Mouse (Mus musculus): ENCODE data around the gene Clec12a. TPM values are rescaled to one million over a fixed set of nuclear protein-coding genes. Genes with fewer than 3 reads are reported as not detected.
"Not testable (repeated sequence)": the region's sequence is repeated elsewhere in the genome, so short reads cannot be mapped to it uniquely, and the experiment has no call there.

Gene Clec12a
- 0.19 and 0.39 TPM in 2 replicates for polyA plus RNA-seq (2014; fragmentation: Nextera tagmentation; extraction: Ambion mirVana)

DNA sequence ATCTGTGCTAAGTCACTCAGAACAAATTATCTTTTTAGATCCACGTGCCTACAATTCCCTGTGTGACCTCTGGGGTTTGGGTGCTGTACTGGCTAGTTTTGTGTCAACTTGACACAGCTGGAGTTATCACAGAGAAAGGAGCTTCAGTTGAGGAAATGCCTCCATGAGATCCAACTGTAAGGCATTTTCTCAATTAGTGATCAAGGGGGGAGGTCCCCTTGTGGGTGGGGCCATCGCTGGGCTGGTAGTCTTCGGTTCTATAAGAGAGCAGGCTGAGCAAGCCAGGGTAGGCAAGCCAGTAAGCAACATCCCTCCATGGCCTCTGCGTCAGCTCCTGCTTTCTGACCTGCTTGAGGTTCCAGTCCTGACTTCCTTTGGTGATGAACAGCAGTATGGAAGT, at the start of gene Clec12a:
Gene Clec12a, plus strand, starts transcription at position 301 of the 400 bp plus-strand sequence.
- DNase-seq (ENCODE audit: low spot score); H3K4me3 ChIP-seq (ENCODE audit: low read depth, low read length); H3K9ac ChIP-seq (ENCODE audit: low read length); H3K36me3 ChIP-seq (ENCODE audit: control insufficient read depth, insufficient read depth, low read length); ATAC-seq (replicated peaks; ENCODE audit: low FRiP score); H3K4me1 ChIP-seq (replicated peaks; ENCODE audit: control insufficient read depth, insufficient read depth, low read length); H3K4me2 ChIP-seq (ENCODE audit: low read depth, low read length, severe bottlenecking); H3K27me3 ChIP-seq (ENCODE audit: control insufficient read depth, insufficient read depth, low read length); H3K9me3 ChIP-seq (ENCODE audit: control insufficient read depth, low read length); H3K27ac ChIP-seq (ENCODE audit: low read depth, low read length): not testable (repeated sequence)
- 83% methylated on average over 4 of the region's 4 CpGs for WGBS

DNA sequence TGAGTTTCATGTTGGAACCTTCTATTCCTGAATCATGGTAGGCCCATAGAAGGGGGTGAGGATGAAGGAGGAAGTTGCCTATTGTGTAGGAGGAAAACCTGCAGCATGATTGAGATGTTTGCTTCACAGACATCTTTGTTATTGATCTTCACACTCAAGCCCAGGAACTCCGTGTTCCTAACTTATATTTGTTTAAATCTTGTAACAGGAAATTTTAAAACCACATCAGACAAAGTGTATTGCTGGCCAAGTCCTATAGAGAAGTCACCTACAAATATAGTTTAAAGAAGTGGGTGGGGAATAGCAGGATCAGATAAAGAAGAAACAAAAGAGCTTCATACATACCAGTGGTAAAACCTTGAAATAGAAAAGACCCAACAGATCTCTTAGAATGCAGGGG, 38.3 kb upstream of the Clec12a start:
- Histone ChIP-seq H3K4me3 (ENCODE audit: low read depth, low read length) (no peak overlapping the region), H3K4me2 (ENCODE audit: low read depth, low read length, severe bottlenecking) (no peak overlapping the region), H3K4me1 (replicated peaks; ENCODE audit: control insufficient read depth, insufficient read depth, low read length) (no peaks in the 10 kb centered on the region), H3K9ac (ENCODE audit: low read length) (no peak overlapping the region), H3K27ac (ENCODE audit: low read depth, low read length) (no peak overlapping the region), H3K27me3 (ENCODE audit: control insufficient read depth, insufficient read depth, low read length) (no peaks in the 10 kb centered on the region), H3K9me3 (ENCODE audit: control insufficient read depth, low read length) (no peaks in the 10 kb centered on the region), H3K36me3 (ENCODE audit: control insufficient read depth, insufficient read depth, low read length) (no peaks in the 10 kb centered on the region)
- ATAC-seq (replicated peaks; ENCODE audit: low FRiP score) = no peak
- WGBS = 79% methylated on average over 1 of the region's 1 CpGs
- no peak for DNase-seq (ENCODE audit: low spot score)

DNA sequence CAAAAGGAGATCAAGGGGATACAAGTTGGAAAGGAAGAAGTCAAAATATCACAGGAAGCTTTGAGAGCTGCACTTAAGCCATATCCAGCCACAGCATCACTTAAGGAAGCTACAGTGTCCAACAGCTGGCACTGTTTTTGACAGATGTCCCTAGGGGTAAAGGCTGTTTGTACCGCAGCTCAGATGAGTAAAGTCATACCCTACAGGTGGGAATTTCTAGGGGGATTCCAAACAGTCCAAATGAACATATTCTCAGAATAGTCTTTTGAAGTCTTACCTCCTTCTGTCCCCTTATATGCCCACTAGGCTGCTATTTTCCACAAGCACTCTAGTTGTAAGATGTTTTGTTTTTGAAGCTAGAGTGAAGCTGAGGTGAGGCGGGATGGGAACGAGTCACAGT, 30.0 kb upstream of the Clec12a start:
- H3K36me3 ChIP-seq (ENCODE audit: control insufficient read depth, insufficient read depth, low read length) = no peaks in the 10 kb centered on the region
- 80% methylated on average over 3 of the region's 3 CpGs for WGBS
- ATAC-seq (replicated peaks; ENCODE audit: low FRiP score) (no peak), DNase-seq (ENCODE audit: low spot score) (no peak)
- H3K4me2 ChIP-seq (ENCODE audit: low read depth, low read length, severe bottlenecking) = no peak overlapping the region
- no peaks in the 10 kb centered on the region for H3K9me3 ChIP-seq (ENCODE audit: control insufficient read depth, low read length)
- H3K27me3 ChIP-seq (ENCODE audit: control insufficient read depth, insufficient read depth, low read length) = no peaks in the 10 kb centered on the region
- no peak overlapping the region for H3K27ac ChIP-seq (ENCODE audit: low read depth, low read length)
- H3K4me3 ChIP-seq (ENCODE audit: low read depth, low read length) = no peak overlapping the region
- H3K4me1 ChIP-seq (replicated peaks; ENCODE audit: control insufficient read depth, insufficient read depth, low read length) = no peaks in the 10 kb centered on the region
- no peak overlapping the region for H3K9ac ChIP-seq (ENCODE audit: low read length)

DNA sequence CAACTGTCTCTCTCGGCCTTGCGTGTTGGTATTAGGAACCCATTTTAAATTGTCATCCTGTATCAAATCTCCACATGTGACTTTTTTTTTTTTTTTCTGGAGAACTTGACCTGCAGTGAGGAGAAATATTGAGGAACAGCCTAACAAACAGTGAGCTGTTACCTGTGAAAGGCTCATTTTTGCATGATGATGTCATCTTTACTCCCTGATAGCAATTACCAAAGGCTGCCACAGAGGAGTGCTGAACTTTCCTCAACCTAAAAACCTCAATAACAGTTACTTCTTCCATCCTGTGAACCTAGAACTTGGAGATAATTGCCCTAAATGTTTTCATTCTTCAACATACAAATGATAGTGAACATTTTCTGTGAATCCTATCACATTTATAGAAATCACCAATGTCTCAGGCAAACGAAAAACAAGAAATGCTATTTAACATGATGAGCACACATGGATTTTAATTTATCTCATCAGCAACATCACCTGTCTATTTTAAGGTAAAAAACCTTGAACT, 27.8 kb upstream of the Clec12a start:
- ATAC-seq (replicated peaks; ENCODE audit: low FRiP score) = no peak
- WGBS = 84% methylated on average over 3 of the region's 3 CpGs

DNA sequence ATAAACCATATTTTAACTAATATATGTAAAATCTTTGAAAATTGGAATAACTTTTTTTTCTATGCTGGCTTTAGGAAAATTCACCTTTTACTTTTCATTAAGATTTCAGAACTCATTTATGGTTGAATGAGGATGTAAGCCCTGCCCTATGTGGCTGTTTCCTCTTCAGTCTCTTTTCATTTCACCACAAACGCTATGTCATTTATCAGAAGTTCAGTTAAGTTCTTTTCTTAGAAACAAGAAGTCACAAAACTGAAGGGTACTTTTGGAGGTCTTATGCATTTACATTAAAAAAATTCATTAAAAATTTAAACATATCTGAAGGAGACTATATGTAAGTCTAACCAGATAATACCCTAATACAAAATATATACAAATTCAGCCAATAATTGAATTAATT, 26.8 kb upstream of the Clec12a start:
- H3K36me3 ChIP-seq (ENCODE audit: control insufficient read depth, insufficient read depth, low read length) = no peaks in the 10 kb centered on the region
- no peak overlapping the region for H3K9ac ChIP-seq (ENCODE audit: low read length)
- H3K4me3 ChIP-seq (ENCODE audit: low read depth, low read length) = no peak overlapping the region
- no peaks in the 10 kb centered on the region for H3K4me1 ChIP-seq (replicated peaks; ENCODE audit: control insufficient read depth, insufficient read depth, low read length)
- no peak overlapping the region for H3K27ac ChIP-seq (ENCODE audit: low read depth, low read length)
- WGBS = 94% methylated on average over 1 of the region's 1 CpGs
- H3K27me3 ChIP-seq (ENCODE audit: control insufficient read depth, insufficient read depth, low read length) = no peaks in the 10 kb centered on the region
- no peak overlapping the region for H3K4me2 ChIP-seq (ENCODE audit: low read depth, low read length, severe bottlenecking)
- DNase-seq (ENCODE audit: low spot score) = no peak
- H3K9me3 ChIP-seq (ENCODE audit: control insufficient read depth, low read length) = no peaks in the 10 kb centered on the region
- no peak for ATAC-seq (replicated peaks; ENCODE audit: low FRiP score)

More for the DNA sequence above, 27.8 kb upstream of the Clec12a start:
- Histone ChIP-seq H3K9ac (ENCODE audit: low read length) (no peak overlapping the region), H3K36me3 (ENCODE audit: control insufficient read depth, insufficient read depth, low read length) (no peaks in the 10 kb centered on the region), H3K27me3 (ENCODE audit: control insufficient read depth, insufficient read depth, low read length) (no peaks in the 10 kb centered on the region), H3K9me3 (ENCODE audit: control insufficient read depth, low read length) (no peaks in the 10 kb centered on the region), H3K4me1 (replicated peaks; ENCODE audit: control insufficient read depth, insufficient read depth, low read length) (no peaks in the 10 kb centered on the region), H3K4me3 (ENCODE audit: low read depth, low read length) (no peak overlapping the region), H3K27ac (ENCODE audit: low read depth, low read length) (no peak overlapping the region), H3K4me2 (ENCODE audit: low read depth, low read length, severe bottlenecking) (no peak overlapping the region)
- DNase-seq (ENCODE audit: low spot score) = no peak

DNA sequence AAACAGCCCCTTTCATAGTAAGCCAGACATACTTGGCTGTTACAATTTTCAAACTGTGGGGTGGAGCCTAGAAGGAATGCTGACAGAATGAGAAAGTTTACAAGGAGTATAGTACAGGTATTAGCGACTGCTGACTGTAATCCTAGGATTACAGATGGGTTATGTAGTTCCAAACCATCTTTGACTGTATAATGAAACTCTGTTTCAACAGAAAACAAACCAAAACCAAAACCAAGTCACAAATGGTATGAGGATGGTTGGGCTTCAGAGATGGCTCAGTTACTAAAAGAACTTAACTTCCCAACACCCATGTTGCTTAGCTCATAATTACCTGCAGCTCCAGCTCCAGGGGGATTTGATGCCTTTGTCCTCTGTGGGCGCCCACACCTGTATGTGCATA, 26.0 kb upstream of the Clec12a start:
- DNase-seq (ENCODE audit: low spot score) = no peak
- no peak overlapping the region for H3K9ac ChIP-seq (ENCODE audit: low read length)
- H3K9me3 ChIP-seq (ENCODE audit: control insufficient read depth, low read length) = no peaks in the 10 kb centered on the region
- no peaks in the 10 kb centered on the region for H3K27me3 ChIP-seq (ENCODE audit: control insufficient read depth, insufficient read depth, low read length)
- H3K4me1 ChIP-seq (replicated peaks; ENCODE audit: control insufficient read depth, insufficient read depth, low read length) = no peaks in the 10 kb centered on the region
- H3K36me3 ChIP-seq (ENCODE audit: control insufficient read depth, insufficient read depth, low read length) = no peaks in the 10 kb centered on the region
- no peak overlapping the region for H3K4me3 ChIP-seq (ENCODE audit: low read depth, low read length)
- no peak for ATAC-seq (replicated peaks; ENCODE audit: low FRiP score)
- H3K27ac ChIP-seq (ENCODE audit: low read depth, low read length) = no peak overlapping the region
- WGBS = 84% methylated on average over 2 of the region's 2 CpGs
- no peak overlapping the region for H3K4me2 ChIP-seq (ENCODE audit: low read depth, low read length, severe bottlenecking)

DNA sequence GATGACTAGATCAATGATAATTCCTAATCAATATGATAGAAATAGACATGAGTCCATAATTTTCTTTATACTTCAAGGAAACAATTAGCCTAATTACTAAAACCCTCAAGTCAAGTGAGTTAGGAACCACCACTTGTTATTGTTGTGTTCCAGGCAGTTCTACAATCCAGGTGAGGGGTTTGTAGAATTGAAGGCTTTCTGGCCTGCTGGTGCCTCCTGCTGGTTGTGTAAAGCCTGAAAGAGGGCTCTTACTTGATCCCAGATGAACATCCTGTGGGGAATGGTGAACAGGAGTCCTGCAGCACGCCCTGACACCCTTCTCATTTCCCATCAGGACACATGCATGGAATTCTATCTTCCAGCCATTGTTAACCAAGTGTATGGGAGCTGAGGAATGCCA, 24.1 kb upstream of the Clec12a start:
- H3K4me2 ChIP-seq (ENCODE audit: low read depth, low read length, severe bottlenecking) = no peak overlapping the region
- WGBS = 54% methylated on average over 1 of the region's 1 CpGs
- DNase-seq (ENCODE audit: low spot score) (no peak), ATAC-seq (replicated peaks; ENCODE audit: low FRiP score) (no peak)
- no peaks in the 10 kb centered on the region for H3K4me1 ChIP-seq (replicated peaks; ENCODE audit: control insufficient read depth, insufficient read depth, low read length)
- no peak overlapping the region for H3K27ac ChIP-seq (ENCODE audit: low read depth, low read length)
- H3K4me3 ChIP-seq (ENCODE audit: low read depth, low read length) = no peak overlapping the region
- no peaks in the 10 kb centered on the region for H3K36me3 ChIP-seq (ENCODE audit: control insufficient read depth, insufficient read depth, low read length)
- no peaks in the 10 kb centered on the region for H3K27me3 ChIP-seq (ENCODE audit: control insufficient read depth, insufficient read depth, low read length)
- no peaks in the 10 kb centered on the region for H3K9me3 ChIP-seq (ENCODE audit: control insufficient read depth, low read length)
- no peak overlapping the region for H3K9ac ChIP-seq (ENCODE audit: low read length)

DNA sequence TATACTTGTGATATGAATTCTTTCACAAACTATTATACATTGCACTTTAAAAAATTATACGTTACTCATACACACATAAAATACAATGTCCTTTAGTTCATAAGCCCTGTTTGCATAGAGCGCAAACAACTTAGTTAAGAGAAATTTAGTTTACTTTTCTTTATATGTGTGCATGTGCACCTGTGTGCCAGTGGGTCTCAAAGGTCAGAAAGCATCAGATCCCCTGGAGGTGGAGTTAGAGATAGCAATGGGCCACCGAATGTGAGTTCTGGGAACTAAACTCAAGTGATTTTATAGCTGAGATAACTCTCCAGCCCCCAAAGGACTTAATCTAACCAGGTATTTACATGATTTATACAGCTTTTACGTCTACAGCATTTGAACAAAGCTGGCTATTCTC, 23.2 kb upstream of the Clec12a start:
- DNase-seq (ENCODE audit: low spot score) = no peak
- Histone ChIP-seq H3K4me1 (replicated peaks; ENCODE audit: control insufficient read depth, insufficient read depth, low read length) (no peaks in the 10 kb centered on the region), H3K27ac (ENCODE audit: low read depth, low read length) (no peak overlapping the region), H3K9ac (ENCODE audit: low read length) (no peak overlapping the region), H3K4me2 (ENCODE audit: low read depth, low read length, severe bottlenecking) (no peak overlapping the region), H3K27me3 (ENCODE audit: control insufficient read depth, insufficient read depth, low read length) (no peaks in the 10 kb centered on the region), H3K9me3 (ENCODE audit: control insufficient read depth, low read length) (no peaks in the 10 kb centered on the region), H3K36me3 (ENCODE audit: control insufficient read depth, insufficient read depth, low read length) (no peaks in the 10 kb centered on the region), H3K4me3 (ENCODE audit: low read depth, low read length) (no peak overlapping the region)
- WGBS = 77% methylated on average over 4 of the region's 4 CpGs
- ATAC-seq (replicated peaks; ENCODE audit: low FRiP score) = no peak

DNA sequence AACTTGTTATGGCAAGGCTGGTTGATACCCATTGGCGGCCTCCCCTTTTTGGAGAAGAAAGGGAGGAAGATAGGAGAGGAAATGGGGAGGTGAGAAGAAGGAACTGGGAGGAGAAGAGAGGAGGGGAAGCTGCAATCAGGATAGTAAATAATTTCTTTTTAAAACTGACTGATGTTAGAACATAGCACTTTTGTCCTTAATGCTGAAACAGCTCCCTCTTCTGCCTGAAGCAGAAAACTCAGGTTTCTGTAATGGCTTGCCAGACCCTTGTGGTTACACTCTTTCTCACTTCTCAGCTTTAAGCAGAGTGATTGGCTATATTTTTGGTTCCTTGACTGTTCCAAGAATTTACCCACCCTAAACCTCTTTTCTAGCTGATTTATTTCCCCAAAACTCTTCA, 16.5 kb upstream of the Clec12a start:
- Histone ChIP-seq H3K36me3 (ENCODE audit: control insufficient read depth, insufficient read depth, low read length) (no peaks in the 10 kb centered on the region), H3K9me3 (ENCODE audit: control insufficient read depth, low read length) (no peaks in the 10 kb centered on the region), H3K9ac (ENCODE audit: low read length) (no peak overlapping the region), H3K4me3 (ENCODE audit: low read depth, low read length) (no peak overlapping the region), H3K4me2 (ENCODE audit: low read depth, low read length, severe bottlenecking) (no peak overlapping the region), H3K27ac (ENCODE audit: low read depth, low read length) (no peak overlapping the region), H3K27me3 (ENCODE audit: control insufficient read depth, insufficient read depth, low read length) (no peaks in the 10 kb centered on the region), H3K4me1 (replicated peaks; ENCODE audit: control insufficient read depth, insufficient read depth, low read length) (no peaks in the 10 kb centered on the region)
- ATAC-seq (replicated peaks; ENCODE audit: low FRiP score) (no peak), DNase-seq (ENCODE audit: low spot score) (no peak)
- 95% methylated on average over 1 of the region's 1 CpGs for WGBS
